Mouse (Mus musculus): Measurements from ENCODE around the gene Thy1.

Thy1 gene

DNA sequence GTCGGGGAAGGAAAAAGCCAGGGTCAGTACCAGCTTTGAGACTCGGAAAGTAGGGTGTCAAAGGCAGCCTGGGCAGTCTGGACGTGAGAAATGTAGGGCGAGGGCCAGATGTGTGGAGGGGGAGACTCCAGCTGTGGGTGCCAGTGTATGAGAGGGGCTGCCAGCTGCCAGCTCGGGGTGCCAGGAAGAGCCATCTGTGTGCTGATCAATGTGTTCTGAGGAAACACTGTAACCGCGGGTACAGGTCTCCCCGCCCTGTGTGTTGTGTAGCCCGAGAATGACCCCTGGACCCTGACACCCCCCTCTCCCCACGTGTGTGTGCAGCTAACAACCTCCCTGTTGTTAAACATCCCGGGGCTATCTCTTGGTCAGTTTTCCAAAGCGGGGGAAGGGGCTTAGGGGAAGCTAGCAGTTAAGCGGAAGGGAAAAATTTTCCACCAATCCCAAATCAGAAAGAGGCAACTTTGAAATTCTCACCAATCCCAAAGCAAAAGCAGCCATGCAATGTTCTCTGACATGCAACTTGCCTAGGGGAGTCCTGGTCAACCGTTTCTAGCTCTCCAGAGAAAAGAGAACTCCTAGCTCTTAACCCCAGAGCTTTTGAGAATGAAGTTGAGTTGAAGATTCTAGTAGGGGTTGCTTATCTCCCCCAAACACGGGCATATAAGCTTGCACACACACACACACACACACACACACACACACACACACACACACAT lies 24.2 kb downstream of the Thy1 start:
- DNase-seq (ENCODE audit: extremely low read depth, low read depth) = peak; percentile 73

DNA sequence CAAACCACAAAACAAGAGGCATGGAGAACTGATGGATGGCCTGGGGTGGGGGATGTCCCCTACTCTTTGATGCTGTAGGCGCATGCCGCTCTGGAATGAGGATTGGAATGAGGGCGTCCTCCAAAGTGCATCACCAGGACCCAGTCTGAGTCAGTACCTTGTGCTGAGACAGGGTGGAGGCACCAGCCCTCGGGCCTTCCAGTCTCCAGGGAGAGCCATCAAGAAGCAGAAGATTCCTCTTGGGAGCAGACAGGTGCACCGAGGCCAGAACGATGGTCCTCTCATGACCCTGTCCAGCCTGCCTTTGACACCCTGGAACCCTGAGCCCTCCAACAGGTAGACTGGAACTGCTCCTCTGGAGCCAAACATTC lies 24.8 kb downstream of the Thy1 start:
- no peak for DNase-seq (ENCODE audit: extremely low read depth, low read depth)

DNA sequence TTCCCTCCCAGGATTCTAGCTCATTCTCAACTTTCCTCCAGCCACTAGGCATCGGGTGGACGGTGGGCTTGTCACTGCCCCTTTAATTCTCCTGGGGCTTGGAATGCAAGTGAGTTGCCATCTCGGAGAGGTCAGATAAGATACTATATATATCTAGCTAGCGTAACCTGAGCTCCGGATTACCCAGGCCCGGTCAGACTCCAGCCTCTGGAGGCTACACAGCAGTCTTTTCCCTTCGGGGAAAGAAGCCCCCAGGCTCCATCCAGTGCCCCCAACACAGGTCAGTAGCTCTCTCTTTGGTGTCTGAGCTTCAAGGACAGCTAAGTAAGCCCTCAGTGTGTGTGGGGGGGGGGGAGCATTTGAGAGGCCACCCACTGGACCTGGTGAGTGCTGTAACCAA lies 26.1 kb downstream of the Thy1 start:
- no peak for DNase-seq (ENCODE audit: extremely low read depth, low read depth)

DNA sequence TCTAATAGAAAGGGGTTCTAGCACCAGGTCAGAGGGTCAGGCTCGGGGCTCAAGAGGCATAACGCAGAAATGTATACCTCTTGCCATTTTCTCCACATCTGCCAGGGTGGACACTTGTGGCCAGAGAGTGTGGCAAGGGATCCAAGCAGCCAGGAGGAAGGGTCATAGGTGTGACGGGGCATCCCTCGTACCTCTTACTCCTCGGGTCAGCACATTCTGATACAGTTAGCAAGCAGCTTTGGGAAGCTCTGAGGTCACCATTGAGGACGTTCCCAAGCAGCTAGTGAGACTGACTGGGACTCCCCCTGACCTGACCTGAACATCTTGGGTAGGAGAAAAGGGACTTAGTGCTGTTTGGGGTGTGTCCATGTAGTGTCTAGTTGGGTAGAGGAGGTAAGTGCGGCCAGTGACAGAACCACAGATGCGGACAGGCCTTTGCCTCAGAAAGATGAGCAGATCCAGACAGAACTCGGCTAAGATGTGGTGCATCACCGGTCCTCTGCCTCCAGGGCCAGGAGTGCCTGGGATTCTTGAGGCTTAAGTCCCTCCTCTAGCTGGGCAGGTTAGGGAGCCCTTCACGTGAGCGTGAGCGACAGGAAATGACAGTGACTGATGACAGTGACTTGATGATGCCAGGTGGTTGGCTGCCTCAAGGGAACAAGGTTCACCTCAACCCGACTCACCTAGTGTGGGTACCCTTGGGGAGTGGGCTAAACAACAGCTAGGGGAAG lies 27.1 kb downstream of the Thy1 start:
- DNase-seq (ENCODE audit: extremely low read depth, low read depth) = no peak

DNA sequence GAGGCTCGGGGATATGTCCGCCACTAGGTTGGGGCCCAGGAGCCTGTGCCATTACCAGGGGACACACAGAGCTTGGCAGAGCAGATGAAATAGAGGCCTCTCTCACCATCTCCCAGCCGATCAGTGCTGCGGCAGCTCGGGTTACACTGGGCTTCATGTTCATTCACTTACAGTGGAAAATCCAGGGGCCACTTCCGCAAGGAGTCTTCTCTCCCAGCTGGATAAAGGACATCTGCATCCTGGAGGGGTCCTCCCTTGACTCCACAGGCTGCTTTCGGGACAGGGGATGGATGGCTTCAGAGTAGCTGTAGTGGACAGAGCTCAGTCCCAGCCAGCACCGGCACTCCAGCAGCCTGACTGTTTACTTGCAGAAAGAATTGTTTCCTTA lies 27.7 kb downstream of the Thy1 start:
- DNase-seq (ENCODE audit: extremely low read depth, low read depth) = no peak

DNA sequence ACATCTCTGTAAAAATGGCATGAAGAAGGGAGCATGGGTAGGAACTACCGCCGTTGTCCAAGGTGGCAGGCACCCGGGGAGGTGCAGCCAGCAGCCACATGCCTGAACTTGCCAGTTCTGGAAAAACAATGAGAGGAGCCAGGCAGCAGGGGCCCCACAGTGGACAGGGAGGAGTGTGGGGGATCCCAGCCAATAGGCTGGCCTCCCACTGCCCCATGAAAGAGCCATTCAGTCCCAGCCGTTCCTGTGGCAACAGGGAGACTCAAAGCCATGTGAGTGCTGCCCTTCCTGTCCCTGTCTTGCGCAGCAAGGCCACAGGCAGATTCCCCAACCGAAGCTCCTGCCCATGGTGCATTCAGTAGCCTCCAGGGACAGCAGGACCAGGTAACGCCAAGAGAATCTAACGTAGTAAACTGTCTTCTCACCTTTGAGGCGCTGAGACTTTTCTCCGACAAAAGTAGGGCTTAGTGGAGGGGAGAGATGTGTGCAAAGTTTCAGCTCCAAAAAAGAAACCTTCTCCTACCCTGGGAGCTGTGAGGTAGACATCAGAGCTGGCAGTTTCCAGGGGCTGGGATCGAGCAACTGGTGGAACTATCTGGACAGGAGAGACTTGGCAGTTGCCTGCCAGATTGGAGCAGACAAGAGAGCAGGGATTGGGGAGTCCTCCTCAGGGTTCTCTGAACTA lies 28.9 kb downstream of the Thy1 start:
- DNase-seq (ENCODE audit: extremely low read depth, low read depth) = no peak

DNA sequence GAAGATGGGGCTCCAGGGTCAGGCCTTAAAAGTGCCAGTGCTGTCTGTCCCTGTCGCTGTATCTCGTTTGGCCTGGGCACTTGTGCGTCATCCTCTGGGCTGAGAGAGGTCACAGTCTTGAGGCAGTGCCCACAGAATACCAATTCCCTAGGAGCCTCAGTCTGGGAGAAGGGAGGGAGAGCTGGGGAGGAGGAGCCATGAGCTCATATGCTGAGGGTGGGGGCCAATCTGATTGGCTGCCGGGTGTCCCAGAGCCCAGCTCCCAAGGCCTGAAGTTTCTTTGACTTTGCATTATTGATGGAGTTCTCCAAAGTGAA lies 29.4 kb downstream of the Thy1 start:
- no peak for DNase-seq (ENCODE audit: extremely low read depth, low read depth)

DNA sequence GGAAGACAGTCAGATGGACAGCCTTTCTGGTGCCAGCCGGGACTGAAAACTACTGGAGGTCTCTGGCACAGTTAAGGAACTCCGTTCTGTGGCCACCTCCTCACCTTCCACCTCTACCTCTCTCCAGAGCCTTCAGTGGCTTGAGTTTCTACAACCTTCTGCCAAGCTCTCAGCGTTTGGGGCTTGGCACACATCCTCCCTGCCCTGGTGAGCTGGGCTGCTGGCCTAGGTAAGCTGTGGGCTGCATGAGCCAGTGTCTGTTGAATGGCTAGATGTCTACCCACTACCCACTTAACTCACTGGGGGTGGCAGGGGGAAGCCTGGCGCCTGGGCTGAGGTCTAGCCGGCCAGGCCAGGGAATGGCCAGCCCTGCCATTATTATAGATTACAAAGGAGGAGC lies 29.9 kb downstream of the Thy1 start:
- no peak for DNase-seq (ENCODE audit: extremely low read depth, low read depth)

DNA sequence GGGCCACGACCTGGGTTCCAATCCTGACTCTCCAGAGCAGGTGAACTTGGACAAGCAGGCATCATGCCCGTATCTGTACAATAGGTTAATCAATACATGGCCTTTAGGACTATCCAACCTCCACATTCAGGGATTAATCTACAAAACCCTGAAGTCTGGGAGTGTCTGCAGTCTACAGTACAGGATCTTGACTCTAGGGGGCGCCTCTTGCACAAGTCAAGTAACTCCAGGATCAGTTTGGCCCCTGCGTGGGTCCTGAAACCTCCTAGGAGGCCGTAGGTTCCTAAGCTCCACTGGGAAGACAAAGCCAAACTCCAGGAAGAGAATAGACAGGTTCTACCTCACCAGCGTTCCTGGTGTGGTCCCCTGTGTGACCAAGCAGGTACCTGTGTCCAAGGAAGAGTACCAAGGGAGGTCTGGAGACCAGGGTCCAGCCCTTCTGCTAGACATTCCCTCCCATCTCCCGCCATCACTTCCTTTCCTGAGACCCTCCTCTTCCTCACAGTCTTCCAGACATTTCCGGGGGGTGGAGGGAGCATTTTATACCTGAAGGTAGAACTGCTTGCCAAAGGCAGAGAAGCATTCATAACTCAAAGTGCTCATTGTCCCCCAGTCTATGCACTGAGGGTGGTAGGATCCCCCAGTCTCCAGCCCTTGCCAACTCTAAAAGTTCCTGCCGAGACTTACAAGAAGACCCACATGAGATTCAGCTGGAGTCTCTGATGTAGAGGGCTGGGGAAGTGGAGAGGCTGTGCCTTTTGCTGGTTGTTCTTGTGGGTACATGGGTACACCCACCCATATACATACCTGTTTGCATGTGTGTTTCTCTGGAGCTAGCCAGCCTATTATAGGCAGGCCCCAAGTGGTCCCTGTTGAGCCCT lies 31.5 kb downstream of the Thy1 start:
- DNase-seq (ENCODE audit: extremely low read depth, low read depth) = no peak

DNA sequence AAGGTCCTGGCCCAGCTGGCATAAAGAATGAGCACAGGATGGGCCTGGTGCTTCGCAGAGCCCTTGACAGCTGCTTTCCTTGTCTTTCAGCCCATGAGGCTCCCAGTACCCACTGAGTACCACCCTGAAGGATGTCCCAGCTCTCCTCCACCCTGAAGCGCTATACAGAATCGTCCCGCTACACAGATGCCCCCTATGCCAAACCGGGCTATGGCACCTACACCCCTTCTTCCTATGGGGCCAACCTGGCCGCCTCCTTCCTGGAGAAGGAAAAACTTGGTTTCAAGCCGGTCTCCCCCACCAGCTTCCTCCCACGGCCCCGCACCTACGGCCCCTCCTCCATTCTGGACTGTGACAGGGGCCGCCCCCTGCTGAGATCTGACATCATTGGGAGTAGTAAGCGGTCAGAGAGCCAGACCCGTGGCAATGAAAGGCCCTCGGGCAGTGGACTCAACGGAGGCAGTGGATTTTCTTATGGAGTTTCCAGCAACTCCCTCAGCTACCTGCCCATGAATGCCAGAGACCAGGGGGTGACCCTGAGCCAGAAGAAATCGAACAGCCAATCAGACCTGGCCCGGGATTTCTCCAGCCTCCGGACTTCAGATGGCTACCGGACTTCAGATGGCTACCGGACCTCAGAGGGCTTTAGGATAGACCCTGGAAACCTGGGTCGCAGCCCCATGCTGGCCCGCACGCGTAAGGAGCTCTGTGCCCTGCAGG lies 32.3 kb downstream of the Thy1 start:
- DNase-seq (ENCODE audit: extremely low read depth, low read depth) = no peak

DNA sequence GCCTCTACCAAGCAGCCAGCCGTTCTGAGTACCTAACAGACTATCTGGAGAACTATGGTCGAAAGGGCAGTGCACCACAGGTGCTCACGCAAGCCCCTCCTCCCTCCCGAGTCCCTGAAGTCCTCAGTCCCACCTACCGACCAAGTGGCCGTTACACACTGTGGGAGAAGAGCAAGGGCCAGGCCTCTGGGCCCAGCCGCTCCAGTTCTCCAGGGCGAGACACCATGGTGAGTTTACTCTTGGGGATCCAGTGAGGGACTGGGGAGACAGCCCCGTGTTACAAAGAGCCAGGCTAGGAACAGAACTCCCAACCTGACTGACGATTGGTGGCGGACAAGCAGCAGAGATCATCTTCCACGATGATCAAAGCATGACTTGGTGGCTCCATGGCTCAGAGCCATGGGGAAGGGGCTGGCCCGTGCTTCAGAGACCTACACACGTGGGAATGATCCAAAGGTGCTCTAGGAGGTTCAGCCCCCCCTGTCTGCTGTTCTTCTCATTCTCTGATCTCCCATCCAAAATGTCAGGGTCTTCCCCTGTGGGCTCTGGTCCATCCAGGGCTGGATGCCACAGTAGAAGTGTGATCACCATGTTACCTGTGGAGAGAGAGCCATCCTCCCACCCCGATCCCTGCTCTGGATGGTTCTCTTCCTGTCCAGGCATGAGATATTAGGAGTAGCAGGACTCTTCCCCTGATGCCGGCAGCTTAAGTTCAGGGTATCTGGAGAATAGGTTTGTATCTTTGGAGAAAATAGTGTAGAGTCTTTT lies 33.0 kb downstream of the Thy1 start:
- no peak for DNase-seq (ENCODE audit: extremely low read depth, low read depth)

DNA sequence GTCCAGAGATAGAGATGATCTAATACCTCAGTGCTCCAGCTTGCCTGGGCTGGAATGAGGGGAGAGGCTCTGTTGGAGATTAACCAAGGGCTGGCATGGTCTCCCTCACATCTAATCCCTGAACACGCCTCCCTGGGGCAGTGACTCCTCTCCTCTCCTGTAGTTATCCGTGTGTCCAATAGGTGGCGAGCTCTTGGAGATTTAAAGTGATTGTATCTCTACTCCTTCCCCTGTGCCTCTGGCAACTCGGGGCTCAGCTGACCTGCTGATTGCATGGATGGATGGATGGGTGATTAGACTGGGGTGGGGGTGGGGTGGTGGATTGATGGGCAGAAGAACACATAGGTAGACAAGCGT lies 33.6 kb downstream of the Thy1 start:
- DNase-seq (ENCODE audit: extremely low read depth, low read depth) = no peak

DNA sequence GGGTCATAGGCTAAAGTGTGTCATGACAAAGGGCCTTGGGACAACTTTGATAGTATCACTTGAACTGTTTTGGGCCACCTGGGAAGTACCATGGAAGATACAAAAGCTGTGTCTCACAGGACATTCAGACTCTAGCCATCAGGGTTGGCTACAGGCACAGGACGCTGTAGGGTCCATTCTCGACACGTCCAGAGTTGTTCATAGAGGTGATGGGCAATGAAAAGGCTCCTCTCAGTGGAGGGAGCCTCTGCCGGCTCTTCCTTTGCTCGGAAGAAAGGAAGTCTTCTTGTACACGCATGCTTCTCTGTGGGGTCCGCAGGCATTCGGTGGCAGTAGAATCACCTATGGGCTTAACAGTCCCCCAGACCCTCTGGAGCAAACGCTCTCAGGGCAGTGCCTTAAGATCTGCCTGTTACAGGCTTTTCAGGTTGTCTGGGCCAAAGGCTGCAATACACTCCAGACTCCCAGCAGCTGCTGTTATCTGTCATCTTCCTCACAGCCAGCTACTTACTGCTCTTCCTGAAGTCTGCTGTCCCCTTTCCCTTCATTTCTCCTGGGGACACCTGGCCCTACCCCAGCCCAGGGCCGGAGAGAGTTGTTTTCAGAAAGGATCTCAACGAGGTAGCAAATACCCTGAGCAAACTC lies 34.2 kb downstream of the Thy1 start:
- DNase-seq (ENCODE audit: extremely low read depth, low read depth) = no peak

DNA sequence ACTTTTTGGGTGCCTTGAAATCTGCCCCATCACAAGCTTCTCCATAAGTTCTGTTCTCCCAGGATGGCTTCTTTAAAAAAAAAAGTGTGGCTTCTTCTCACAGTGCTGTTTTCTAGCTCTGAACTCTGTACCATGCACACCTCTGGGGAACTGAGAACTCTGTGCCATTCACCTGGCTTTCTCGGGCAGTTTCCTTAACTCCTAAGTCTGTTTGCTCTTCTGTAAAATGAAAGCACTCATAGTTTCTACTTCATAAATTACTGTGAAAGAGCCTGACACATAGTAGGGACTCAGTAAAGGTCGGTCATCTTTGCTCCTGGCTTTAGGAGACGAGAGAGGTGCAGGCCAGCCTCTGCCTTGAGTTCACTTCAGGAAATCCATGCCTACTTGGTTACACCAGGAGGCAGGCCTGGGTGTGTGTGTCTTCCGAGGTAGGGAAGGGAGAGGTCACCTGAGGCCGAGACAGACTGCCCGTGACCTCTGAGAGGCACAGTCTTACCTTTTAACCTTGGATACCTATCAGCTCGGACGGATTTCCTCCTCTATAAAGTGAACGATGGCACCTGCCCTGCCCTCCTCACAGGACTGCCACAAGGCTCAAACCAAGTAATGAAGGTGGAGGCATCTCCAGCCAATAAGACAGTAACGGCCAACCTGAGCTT lies 35.1 kb downstream of the Thy1 start:
- no peak for DNase-seq (ENCODE audit: extremely low read depth, low read depth)

DNA sequence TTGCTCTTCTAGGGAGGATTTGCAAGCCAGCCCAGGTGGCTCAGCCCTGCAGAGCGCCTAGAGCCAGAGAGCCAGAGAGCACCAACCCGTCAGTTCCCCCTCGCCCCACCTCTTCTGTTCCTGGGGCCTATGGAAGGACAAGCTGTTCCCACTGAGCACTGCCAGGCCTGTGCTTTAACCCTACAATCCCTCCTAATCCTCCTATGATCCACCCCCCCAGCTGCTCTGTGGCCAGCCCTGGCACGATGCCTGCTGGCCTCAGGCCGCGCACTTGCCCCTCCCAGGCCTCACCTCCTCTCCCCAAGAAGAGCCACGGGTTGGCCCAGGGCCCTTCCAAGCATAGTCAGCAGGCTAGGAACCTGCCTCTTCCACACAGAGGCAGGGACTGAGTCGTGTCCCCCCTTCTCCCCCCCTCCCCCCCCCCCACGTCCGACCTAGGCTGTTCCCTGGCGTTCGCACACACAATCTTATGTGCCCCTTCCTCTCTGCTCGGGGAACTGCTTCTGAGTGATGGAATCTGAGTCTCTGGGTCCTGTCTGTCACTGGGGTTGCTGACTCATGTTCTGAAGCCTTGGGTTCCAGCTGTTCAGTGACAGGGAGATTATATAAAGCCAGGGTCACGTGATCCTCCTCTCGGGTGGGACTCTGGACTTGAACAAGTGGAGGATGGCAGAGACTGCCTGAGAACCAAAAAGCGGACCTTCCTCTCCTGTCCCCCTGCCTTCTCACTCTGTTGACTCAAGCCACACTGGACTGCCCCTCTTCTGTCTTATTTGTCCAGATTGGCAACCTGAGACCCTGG lies 36.0 kb downstream of the Thy1 start:
- DNase-seq (ENCODE audit: extremely low read depth, low read depth) = no peak

DNA sequence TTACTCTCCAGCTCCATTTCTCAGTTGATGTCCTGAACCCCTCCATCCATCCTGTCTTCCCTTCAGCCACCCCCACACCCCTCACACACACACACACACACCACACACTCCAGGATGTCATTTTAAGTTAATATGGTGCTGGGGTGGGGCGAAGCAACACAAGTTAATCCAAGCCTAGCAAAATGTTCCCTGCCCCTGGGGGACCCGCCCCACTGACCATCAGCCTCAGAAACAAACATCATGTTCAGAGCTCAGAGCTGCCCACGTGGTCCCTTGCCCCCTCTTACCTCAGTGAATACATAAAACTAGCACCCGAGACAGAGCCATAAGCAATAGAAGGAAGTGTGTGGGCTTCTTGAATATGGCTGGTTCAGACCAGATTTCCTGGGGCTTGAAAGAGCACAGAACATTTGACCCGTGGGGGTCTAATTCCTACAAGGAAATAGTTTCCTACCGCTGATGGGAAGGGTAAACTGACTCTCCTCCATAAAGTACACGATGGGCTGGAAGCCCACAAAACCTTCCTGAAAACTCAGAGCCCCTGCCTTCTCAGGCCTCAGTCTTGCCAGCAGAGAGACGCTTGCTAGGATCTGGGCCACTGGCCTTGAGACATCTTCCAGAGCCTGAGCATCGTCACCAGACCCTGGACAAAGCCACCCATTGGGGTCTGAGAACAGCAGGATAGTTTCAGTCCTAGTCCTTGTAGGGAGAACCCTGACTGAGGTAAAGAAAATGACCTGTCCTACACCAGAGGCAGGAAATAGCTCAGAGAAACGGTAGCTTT lies 37.0 kb downstream of the Thy1 start:
- no peak for DNase-seq (ENCODE audit: extremely low read depth, low read depth)

DNA sequence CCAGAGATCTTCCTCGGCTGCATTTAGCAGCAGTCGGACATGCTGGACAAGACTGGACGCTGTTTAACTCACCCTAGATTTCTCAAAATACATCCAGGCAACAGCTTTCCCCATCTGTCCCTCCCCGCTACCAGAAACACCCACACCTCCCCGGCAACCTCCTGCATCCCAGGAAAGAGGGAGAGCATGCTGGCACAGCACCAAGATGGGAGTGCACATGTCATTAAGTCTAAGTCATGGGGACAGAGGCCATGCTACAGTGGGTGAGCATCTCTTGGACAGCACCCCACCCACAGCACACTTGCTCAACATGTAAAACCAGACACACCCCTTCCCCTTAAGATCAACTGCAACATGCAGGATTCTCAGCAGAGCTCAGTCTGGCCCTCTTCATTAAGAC lies 37.8 kb downstream of the Thy1 start:
- DNase-seq (ENCODE audit: extremely low read depth, low read depth) = no peak

DNA sequence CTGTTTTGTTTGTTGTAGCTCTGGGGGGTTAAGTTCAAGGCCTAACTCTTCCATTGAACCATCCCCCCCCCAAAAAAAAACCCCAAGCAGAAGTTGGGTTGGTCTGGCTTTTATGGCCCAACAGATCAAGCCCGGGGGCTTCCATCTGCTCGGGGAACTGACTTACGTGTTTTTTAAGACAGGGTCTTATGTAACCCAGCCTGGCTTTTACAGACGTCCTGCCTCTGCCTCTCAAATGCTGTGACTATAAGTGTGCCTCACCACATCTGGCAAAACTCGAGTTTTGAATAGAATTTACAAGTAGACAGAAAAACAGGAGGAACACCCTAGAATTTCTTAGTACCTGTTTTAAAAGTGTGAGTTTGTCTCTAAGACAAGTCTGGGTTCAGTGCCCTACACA lies 38.4 kb downstream of the Thy1 start:
- DNase-seq (ENCODE audit: extremely low read depth, low read depth) = no peak
